Mouse (Mus musculus) 3T3-L1 (cell line): ENCODE measurements at regions not wholly inside any gene's neighbourhood (a gene's known extent, or its start where the extent isn't known, plus 50 kb on each side); places are given as distances from the start of the nearest gene placed in this dataset.

ENCODE experiments used
- DNase-seq: peaks from one replicate; pipeline ENCODE4 v3.0.0-alpha.2; 2015; ENCODE audit warnings: low read depth, low spot score

- no peak for DNase-seq
Measured at GRCm38 (mm10) chr8:66756639-66757038, 59.6 kb downstream of the Npy1r start.

GRCm38 (mm10) chr8:66757830-66758229, 60.8 kb downstream of the Npy1r start:
- no peak for DNase-seq

- peak; percentile 83 for DNase-seq
Measured at GRCm38 (mm10) chr8:66758519-66758918, 61.5 kb downstream of the Npy1r start.

GRCm38 (mm10) chr8:66759716-66760115, 62.7 kb downstream of the Npy1r start:
- no peak for DNase-seq

GRCm38 (mm10) chr8:66760958-66761583, 64.1 kb downstream of the Npy1r start:
- DNase-seq, result no peak

- DNase-seq, result no peak
Measured at GRCm38 (mm10) chr8:66764992-66765528, 68.1 kb downstream of the Npy1r start.

GRCm38 (mm10) chr8:66768379-66768969, 71.5 kb downstream of the Npy1r start:
- no peak for DNase-seq

GRCm38 (mm10) chr8:66771111-66771510, 74.1 kb downstream of the Npy1r start:
- no peak for DNase-seq

GRCm38 (mm10) chr8:66772653-66773052, 75.7 kb downstream of the Npy1r start:
- peak; percentile 84 for DNase-seq

- DNase-seq, result no peak
Measured at GRCm38 (mm10) chr8:66777115-66777877, 80.3 kb downstream of the Npy1r start.

- no peak for DNase-seq
Measured at GRCm38 (mm10) chr8:66779622-66780021, 80.4 kb upstream of the Naf1 start.

- DNase-seq, result no peak
Measured at GRCm38 (mm10) chr8:66782656-66783055, 77.4 kb upstream of the Naf1 start.

GRCm38 (mm10) chr8:66785996-66786395, 74.0 kb upstream of the Naf1 start:
- peak; percentile 20 for DNase-seq
